Mouse (Mus musculus) thymus, adult 2 months (tissue): ENCODE results near the gene Ager. TPM values are rescaled to one million over a fixed set of nuclear protein-coding genes. Genes with fewer than 3 reads are reported as not detected.
A peak's percentile ranks its signal among the peaks of the same experiment; 100 is the strongest.

Experiments used
- DNase-seq: peaks from one replicate; pipeline ENCODE4 v3.0.0; 2021
- H3K27ac ChIP-seq: fragments of 200-500 bp; 2 replicates; pipeline ENCODE4 v1.5.1; 2012; ENCODE audit warnings: low read length, control low read depth; ENCODE audit not compliant: control insufficient read depth, insufficient read depth
- H3K27me3 ChIP-seq: fragments of 200-500 bp; 2 replicates; pipeline ENCODE4 v1.6.1; 2012; ENCODE audit warnings: mild to moderate bottlenecking, low read length, moderate library complexity, mixed read lengths; ENCODE audit not compliant: control insufficient read depth, insufficient read depth
- H3K36me3 ChIP-seq: fragments of 200-500 bp; 2 replicates; pipeline ENCODE4 v1.6.1; 2012; ENCODE audit warnings: mild to moderate bottlenecking, low read length, moderate library complexity; ENCODE audit not compliant: control insufficient read depth, insufficient read depth
- H3K4me1 ChIP-seq: fragments of 200-500 bp; replicated peaks from 2 replicates; pipeline ENCODE4 v1.6.1; 2012; ENCODE audit warnings: low read length; ENCODE audit not compliant: control insufficient read depth, insufficient read depth
- H3K4me3 ChIP-seq: fragments of 200-500 bp; 2 replicates; pipeline ENCODE4 v1.5.1; 2012; ENCODE audit warnings: mild to moderate bottlenecking, low read length, control low read depth, moderate library complexity; ENCODE audit not compliant: control insufficient read depth, insufficient read depth
- CTCF ChIP-seq: fragments of 200-500 bp; IDR thresholded peaks from 2 replicates; pipeline ENCODE4 v1.5.1; 2012; ENCODE audit warnings: mild to moderate bottlenecking, control low read depth, low read length, moderate library complexity, borderline replicate concordance; ENCODE audit not compliant: control insufficient read depth, poor library complexity, insufficient read depth; ENCODE audit errors: extremely low read depth
- POLR2A ChIP-seq: fragments of 200-500 bp; IDR thresholded peaks from 2 replicates; pipeline ENCODE4 v1.6.1; 2012; ENCODE audit warnings: mild to moderate bottlenecking, low read length, control low read depth, moderate library complexity; ENCODE audit not compliant: control insufficient read depth, poor library complexity, insufficient read depth; ENCODE audit errors: extremely low read depth
- WGBS: fragments of 180-500 bp; shearing (Covaris S2); methylation state at CpG from one replicate; pipeline ENCODE4 v1.1.7; 2018; 5-methylcytosine and 5-hydroxymethylcytosine counted together
- polyA plus RNA-seq: library from polyadenylated mRNA; depleted of rRNA; stranded (reverse); fragments of >200 nt; gene quantifications from 2 replicates; pipeline ENCODE4 v1.2.3, GENCODE M21; 2012

The Ager gene
- polyA plus RNA-seq, 1 experiment: 18.8 TPM

GRCm38 (mm10) chr17:34629796-34630603 lies 32.3 kb downstream of the Ager start:
- 7% methylated on average over 12 of the region's 12 CpGs for WGBS
- Histone ChIP-seq H3K4me3 (peak overlapping the region; percentile 97), H3K4me1 (peaks cover 40% of the 10 kb centered on the region), H3K36me3 (no peaks in the 10 kb centered on the region), H3K27ac (peak overlapping the region; percentile 95), H3K27me3 (no peaks in the 10 kb centered on the region)
- DNase-seq: peak; percentile 81
- TF ChIP-seq POLR2A (peak; percentile 72), CTCF (no peak)

GRCm38 (mm10) chr17:34630761-34631301 lies 33.2 kb downstream of the Ager start:
- Histone ChIP-seq H3K4me3 (peak overlapping the region; percentile 97), H3K36me3 (no peaks in the 10 kb centered on the region), H3K27ac (peak overlapping the region; percentile 95), H3K4me1 (peaks cover 40% of the 10 kb centered on the region), H3K27me3 (no peaks in the 10 kb centered on the region)
- 0 out of 2 replicates have a peak, but pooled peaks have one; percentile 32 for TF ChIP-seq CTCF
- TF ChIP-seq POLR2A: peak; percentile 47; the same call in 1 of the 2 replicates
- WGBS: under 1% methylated on average over 47 of the region's 48 CpGs
- DNase-seq: peak; percentile 71

- Histone ChIP-seq H3K27ac (peak overlapping the region; percentile 95), H3K4me1 (peaks cover 33% of the 10 kb centered on the region), H3K4me3 (peak overlapping the region; percentile 97), H3K27me3 (no peaks in the 10 kb centered on the region), H3K36me3 (no peaks in the 10 kb centered on the region)
- TF ChIP-seq POLR2A (no peak), CTCF (no peak)
- 25% methylated on average over 12 of the region's 12 CpGs for WGBS
- no peak for DNase-seq
These were observed 34.0 kb downstream of the Ager start for GRCm38 (mm10) chr17:34631647-34632046.

DNA sequence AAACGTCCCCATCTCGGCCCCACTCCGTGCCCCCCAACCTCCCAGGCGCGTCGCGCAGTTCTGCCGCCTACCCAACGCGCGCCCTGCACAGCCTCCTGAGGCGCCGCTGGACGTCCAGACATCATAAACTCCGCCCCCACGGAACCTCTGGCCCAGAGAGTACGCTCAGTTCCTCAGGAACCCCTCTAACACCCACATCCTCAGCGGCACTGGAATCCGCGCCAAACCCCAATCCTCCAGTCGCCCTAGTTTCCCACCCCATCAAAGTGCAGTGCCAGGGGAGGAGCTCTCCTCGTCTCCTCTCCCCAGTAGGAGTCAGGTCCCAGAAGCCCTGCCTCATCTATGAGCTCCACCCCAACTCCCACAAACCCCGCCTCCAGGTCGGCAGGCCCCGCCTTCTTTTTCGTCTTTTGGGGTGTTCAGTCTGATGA lies 34.6 kb downstream of the Ager start:
- TF ChIP-seq POLR2A (peak; percentile 63), CTCF (no peak)
- WGBS: 1% methylated on average over 26 of the region's 26 CpGs
- peak; percentile 88 for DNase-seq
- Histone ChIP-seq H3K36me3 (no peaks in the 10 kb centered on the region), H3K27ac (peak overlapping the region; percentile 5; the same call in 1 of the 2 replicates), H3K4me1 (peaks cover 30% of the 10 kb centered on the region), H3K27me3 (no peaks in the 10 kb centered on the region), H3K4me3 (peak overlapping the region; percentile 97)

DNA sequence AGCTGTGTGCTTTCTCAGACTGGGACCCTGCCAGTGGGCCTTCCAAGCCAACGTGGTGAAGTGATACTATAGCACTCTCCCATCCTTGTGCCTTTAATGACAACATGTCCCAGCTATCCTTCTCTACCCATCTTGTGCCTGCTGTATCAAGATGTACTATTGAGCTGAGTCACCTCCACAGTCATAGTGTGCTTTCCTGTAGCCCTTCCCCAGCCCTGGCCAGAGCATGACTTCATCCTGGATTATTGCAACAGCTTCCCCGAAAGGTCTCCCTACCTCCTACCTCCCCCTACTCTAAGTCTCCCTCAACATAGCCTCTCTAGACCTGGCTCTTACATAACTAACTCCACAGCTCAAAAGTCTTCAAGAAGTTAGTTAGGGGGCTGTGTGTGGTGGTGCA lies 38.0 kb downstream of the Ager start:
- TF ChIP-seq CTCF: no peak
- no peak for TF ChIP-seq POLR2A
- Histone ChIP-seq H3K36me3 (no peaks in the 10 kb centered on the region), H3K27ac (no peak overlapping the region), H3K27me3 (no peaks in the 10 kb centered on the region), H3K4me1 (peaks cover 20% of the 10 kb centered on the region), H3K4me3 (no peak overlapping the region)
- 93% methylated on average over 2 of the region's 2 CpGs for WGBS
- no peak for DNase-seq

- 76% methylated on average over 3 of the region's 3 CpGs for WGBS
- TF ChIP-seq CTCF: no peak
- TF ChIP-seq POLR2A: no peak
- Histone ChIP-seq H3K4me3 (no peak overlapping the region), H3K36me3 (no peaks in the 10 kb centered on the region), H3K4me1 (peaks cover 12% of the 10 kb centered on the region; the same call in 1 of the 2 replicates), H3K27ac (peak overlapping the region; percentile 15; the same call in 1 of the 2 replicates), H3K27me3 (no peaks in the 10 kb centered on the region)
- no peak for DNase-seq
These were observed 39.8 kb downstream of the Ager start for GRCm38 (mm10) chr17:34637459-34637858.
